Mouse (Mus musculus): ENCODE measurements at regions not wholly inside any gene's neighbourhood (a gene's known extent, or its start where the extent isn't known, plus 50 kb on each side); places are given as distances from the start of the nearest gene placed in this dataset.

DNA sequence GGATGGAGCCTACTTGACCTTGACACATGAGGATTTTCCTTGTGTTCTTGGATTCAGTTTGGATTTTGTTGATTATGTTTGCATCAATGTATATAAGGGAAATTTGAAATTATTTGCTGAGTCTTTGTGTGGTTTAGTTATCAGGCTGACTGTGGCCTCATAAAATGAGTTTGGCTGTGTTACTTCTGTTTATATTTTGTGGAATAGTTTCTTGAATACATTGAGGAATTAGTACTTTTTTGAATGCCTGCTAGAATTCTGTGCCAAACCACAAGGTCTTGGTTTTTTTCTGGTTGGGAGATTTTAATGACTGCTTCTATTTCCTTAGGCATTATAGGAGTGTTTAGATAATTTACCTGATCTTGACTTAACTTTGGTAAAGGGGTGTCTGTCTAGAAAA lies 1018.5 kb downstream of the Zpld1 start:
- in situ Hi-C loops (cut with MboI, MseI) = no loop called here

DNA sequence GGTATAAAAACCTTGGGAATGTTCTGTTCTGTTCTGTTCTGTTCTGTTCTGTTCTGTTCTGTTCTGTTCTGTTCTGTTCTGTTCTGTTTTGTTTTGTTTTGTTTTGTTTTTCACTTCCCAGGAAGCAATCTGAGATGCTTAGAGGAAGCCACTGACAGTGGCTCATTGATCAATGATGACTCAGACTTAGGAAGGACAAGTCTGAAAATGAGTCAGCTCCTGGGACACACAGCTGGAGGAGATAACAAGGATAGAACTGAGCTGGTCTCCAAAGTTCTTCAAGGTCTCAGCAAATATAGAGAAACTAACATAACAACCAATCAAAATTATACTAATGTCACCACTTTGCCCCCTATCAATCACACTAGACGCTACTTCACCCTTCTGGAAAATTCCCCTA lies 1033.9 kb downstream of the Zpld1 start:
- in situ Hi-C loops (cut with MboI, MseI) = no loop called here

DNA sequence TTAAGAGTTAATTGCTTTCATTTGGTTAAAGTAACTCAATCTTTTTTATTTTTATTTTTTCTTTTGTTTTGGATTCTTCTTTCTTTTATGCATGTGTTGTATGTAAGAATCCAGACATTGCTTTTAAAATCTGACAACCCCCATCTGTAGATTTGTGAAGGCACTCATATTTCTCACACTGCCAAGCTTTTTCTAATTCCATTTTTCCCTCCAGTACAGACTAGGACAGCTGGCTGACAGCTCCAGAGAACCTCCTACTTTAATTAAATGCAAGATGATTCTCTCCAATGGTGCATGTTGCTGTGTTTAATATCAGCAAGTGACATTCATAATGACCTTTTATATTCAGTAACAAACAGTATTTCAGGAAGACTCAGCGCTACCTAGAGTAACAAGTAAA lies 1038.5 kb downstream of the Zpld1 start:
- in situ Hi-C loops (cut with MboI, MseI) = no loop called here

DNA sequence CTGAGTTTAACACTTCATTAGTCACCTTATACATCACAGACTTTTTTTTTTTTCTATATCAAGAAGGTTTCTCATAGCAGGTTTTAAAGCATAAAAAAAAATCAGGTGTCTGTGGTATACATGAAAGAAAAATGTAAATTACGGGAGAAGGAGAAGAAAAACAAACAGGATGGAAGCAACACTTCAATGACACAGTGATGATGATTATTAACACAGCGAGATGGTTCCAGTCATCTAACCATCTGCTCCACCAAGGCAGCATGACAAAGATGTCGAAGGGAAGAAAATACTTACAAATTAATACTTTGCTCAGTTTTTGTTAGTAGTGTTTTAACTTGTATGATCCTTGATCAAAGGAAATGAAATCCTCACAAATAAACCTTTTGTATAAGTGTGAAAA lies 1050.9 kb downstream of the Zpld1 start:
- in situ Hi-C loops (cut with MboI, MseI) = no loop called here

DNA sequence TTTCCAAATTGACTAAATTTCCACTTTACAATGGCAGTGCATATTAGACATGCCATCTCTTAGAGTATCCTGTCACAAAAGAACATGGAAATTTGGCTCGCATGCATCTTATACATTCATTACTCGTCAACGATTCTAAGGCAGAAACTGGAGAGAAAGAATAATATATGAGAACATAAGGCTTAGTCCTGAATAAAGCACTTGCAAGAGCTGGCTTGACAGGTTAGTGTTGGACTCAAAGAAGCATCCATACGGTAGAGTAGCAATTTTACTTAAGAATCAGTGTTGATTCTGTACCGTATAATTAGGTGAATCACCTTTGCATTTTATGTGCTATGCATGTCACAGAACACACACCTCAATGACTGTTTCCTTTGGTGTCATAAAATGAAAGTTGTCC lies 1051.4 kb downstream of the Zpld1 start:
- in situ Hi-C loops (cut with MboI, MseI) = no loop called here

DNA sequence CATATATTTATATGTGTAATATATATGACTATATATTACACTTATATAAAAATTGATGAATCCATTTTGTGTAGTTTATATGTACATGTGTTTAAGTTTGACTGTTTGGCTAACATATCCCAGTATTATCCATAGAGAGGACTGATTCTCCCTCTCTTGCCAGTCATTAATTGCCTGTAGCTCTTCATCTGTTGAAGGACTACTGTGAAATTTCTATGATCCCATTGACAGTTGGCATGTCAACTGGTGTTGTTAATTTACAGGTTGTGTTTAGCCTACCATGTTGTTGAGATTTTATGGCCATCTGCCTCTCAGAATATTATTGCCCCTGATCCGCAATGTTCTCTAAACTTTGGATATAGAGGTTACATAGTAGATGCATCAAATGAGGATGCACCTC lies 1058.3 kb downstream of the Zpld1 start:
- in situ Hi-C loops (cut with MboI, MseI) = no loop called here

DNA sequence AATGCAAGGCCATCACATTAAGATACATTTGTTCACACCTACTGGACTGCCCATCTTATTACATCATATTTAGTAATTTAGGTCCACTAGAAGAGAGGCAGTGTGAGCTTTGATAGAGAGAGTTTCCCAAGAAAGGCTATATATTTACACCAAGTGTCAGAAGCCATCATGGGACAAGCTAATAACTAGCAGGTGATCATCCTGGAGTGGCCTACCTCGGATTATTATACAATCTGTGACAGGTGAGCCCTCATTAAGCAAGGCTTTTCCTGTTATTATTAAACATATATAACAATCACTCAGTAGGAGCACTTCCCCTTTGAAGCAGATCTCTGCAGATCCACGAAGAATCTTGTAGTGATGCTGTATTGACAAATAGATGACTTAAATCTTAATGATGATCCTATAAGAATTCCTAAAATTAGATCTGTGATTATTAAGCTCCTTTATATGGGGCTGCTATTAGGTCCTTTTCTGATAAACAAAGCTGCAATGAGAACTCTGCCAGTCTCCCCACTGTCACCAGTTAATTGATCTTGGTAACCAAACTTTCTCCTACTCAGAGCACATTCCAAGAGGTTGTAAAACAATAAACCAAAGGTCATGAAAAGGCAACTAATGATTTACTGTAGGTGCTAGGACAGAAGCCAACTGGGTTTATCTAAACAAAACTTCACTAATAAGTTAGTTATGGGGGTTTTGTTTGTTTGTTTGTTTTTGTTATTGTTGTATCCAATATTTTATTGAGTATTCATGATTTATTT lies 1068.2 kb downstream of the Zpld1 start:
- in situ Hi-C loops (cut with MboI, MseI) = no loop called here

DNA sequence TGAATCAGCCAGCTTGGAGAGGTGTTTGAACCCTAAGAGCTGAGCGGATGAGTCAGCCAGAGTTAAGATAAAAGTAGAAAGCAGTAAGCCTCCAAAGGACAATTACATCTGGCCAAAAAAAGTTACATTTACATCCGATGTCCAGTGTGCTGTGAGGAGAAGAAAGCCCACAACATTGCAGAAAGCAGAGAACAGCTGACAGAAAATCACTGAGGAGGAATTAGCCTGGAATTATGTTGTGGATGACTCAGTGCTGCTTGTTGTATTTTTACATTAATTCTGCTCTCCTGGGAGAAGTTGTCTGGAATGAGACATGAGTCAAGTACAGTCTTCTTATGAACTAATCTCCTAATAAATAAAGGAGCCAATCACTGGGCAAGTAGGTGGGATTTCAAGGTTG lies 1071.6 kb downstream of the Zpld1 start:
- in situ Hi-C loops (cut with MboI, MseI) = no loop called here

DNA sequence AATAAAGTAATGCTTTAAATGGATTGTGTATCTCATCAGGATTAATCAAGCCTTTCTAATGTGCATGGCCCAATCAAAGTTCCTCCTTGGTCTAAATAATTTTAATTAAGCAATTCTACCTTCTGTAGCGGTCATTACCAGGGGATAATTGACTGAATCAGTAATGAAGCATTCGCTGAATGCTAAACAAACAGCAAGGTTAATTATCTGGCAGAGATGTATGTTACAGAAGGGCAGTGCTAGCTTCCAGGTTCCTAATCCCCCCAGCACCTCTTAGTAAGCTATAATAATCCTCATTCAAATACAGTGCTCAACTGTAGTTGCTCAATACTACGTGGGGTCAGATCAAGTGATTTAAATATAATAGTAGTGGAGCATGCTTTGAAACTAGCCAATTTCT lies 1102.6 kb downstream of the Zpld1 start:
- in situ Hi-C loops (cut with MboI, MseI) = loop anchor here (10.0 kb wide), 1 partner anchor 1040 kb away; no protein-coding TSS in a partner anchor

DNA sequence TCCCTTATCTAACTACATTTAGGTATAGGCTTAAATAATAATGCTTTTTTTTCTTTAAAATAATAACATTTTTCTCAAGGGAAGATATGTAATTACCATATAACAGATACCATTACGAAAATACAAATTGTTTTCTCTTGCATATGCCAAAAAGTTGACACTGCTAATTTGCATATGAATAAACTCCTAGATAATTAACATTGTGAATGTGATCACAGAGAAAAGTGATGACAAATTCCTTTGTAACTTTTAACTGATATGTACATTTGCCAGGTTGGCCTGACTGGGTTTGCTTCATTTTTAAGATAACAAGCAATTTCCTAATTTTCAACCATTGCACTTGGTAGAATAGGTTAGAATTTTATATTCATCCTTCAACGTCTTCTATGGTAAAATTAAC lies 1103.1 kb downstream of the Zpld1 start:
- in situ Hi-C loops (cut with MboI, MseI) = loop anchor here (10.0 kb wide), 1 partner anchor 1040 kb away; no protein-coding TSS in a partner anchor
